Mouse (Mus musculus): ENCODE measurements at regions not wholly inside any gene's neighbourhood (a gene's known extent, or its start where the extent isn't known, plus 50 kb on each side); places are given as distances from the start of the nearest gene placed in this dataset.

GRCm38 (mm10) chr3:148385712-148386111 lies 604.6 kb downstream of the Adgrl2 start:
- intact Hi-C loops (cut with DNase I), result no loop called here
- DNase-seq (ENCODE audit: low spot score in 2 of 2), result no peak

GRCm38 (mm10) chr3:148381057-148381456 lies 609.3 kb downstream of the Adgrl2 start:
- intact Hi-C loops (cut with DNase I), result no loop called here
- DNase-seq (ENCODE audit: low spot score in 2 of 2), result no peak

DNA sequence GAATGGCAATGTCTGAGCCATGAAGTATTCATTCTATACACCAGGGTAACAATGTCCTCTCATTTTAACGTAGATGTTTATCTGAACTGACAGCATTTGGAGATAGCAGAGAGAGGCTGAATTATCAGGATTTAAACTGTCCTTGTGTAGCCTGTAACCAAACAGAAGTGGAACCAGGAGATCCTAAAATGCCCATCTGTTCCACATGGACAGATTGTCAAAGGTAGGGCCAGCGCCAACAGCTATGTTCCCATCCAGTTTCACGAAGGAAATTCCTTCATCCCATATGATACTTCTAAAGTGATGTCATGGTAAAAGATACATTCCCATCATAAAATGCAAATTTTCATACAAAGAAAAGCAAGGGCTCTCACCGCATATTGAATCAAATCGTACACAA lies 627.0 kb downstream of the Adgrl2 start:
- DNase-seq (ENCODE audit: low spot score in 2 of 2), result no peak
- intact Hi-C loops (cut with DNase I), result no loop called here

DNA sequence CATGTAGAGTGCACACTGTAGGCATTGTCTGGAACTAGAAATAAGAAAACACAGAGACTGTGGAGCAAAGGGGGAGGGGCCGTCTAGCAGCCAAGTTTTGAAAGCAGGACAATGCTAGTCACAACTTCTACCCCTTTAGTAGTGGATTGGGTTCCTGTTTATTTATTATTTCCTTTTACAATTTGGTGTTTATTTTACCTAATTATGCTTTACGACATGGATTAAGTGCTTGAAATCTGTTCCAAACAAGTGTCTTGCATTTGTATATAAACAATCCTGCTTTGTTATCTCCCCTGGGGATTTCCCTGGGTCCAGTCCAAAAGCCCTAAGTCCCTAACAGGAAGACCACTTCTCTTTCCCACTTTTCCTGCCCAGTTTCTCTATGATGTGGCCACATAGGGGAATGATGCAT lies 627.9 kb downstream of the Adgrl2 start:
- DNase-seq (ENCODE audit: low spot score in 2 of 2), result no peak
- intact Hi-C loops (cut with DNase I), result no loop called here

- peak; percentile 9 to 17 for DNase-seq (ENCODE audit: low spot score in 2 of 2)
- intact Hi-C loops (cut with DNase I), result no loop called here
Observed at GRCm38 (mm10) chr3:148343633-148344361, 646.6 kb downstream of the Adgrl2 start.

- intact Hi-C loops (cut with DNase I), result no loop called here
- no peak for DNase-seq (ENCODE audit: low spot score in 2 of 2)
Observed at GRCm38 (mm10) chr3:148343256-148343632, 647.1 kb downstream of the Adgrl2 start.

- no peak for DNase-seq (ENCODE audit: low spot score in 2 of 2)
- intact Hi-C loops (cut with DNase I), result no loop called here
Observed at GRCm38 (mm10) chr3:148339258-148339657, 651.1 kb downstream of the Adgrl2 start.

DNA sequence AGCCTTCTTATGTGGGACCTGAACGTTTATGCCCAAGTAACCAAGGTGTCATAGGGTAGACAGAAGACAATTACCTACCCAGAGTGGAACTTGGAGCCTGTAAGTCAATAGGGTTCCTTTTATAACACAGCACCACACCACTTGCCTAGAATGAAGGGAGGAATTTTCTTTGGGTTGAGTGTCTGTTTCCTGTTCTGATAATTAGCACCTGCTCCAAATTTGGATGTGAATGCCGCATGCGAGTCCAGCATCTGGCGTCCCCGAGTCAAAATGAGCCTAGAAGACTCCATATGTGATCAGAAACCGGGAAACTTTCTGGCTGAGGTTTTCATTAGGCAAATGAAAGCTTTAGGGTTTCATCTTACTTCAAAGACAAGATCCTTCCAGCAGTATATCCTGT lies 653.7 kb downstream of the Adgrl2 start:
- DNase-seq (ENCODE audit: low spot score in 2 of 2), result no peak
- intact Hi-C loops (cut with DNase I), result no loop called here

DNA sequence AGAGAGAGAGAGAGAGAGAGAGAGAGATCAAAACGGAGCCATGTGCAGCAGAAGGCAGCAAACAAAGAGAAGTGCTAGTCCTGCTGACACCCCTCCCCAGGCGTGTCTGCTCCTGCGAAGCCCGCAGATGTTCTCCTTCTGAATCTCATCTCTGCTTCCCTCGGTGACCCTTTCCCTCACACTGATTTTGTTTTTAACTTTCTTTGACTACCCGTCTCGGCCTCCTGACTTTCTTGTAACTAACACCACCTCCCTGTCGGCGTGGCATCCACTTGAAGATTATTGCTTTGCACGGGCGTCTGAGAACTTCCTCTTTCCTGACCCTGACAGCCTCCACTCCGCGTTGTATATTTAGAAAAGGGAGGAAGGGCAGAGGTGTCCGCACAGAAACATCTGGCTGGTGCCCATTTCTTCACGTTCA lies 654.3 kb downstream of the Adgrl2 start:
- DNase-seq (ENCODE audit: low spot score in 2 of 2), result no peak
- intact Hi-C loops (cut with DNase I), result no loop called here

GRCm38 (mm10) chr3:148335654-148336053 lies 654.7 kb downstream of the Adgrl2 start:
- DNase-seq (ENCODE audit: low spot score in 2 of 2), result no peak
- intact Hi-C loops (cut with DNase I), result no loop called here

DNA sequence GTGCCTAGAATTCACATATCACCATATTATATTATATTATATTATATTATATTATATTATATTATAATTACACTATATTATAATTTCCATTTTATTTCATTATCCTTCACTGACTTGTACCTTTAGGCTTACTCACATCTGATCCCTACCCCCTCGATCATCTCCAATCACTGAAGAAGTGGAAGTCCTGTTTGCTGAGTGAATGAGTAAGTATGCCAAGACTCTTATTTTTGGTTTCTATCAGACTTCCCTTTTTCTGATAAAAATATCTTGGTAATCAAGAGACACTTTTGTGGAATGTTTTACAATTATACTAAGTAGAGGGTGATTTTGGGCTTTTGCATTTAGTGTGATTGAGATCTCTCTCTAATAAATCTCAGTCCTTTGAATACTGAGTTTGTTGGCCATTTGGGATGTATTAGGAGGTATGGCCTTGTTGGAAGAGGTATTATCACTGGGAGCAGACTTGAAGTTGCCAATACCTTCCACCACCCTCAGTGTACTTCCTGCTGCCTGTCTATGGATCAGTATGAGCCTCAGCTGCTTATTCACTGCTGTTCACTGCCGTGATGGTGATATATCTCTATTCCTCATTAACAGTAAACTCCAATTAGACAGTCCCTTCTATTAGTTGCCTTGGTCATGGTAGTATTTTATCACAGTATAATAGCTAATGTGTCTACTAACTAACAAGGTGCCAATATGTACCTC lies 665.3 kb downstream of the Adgrl2 start:
- intact Hi-C loops (cut with DNase I), result no loop called here

DNA sequence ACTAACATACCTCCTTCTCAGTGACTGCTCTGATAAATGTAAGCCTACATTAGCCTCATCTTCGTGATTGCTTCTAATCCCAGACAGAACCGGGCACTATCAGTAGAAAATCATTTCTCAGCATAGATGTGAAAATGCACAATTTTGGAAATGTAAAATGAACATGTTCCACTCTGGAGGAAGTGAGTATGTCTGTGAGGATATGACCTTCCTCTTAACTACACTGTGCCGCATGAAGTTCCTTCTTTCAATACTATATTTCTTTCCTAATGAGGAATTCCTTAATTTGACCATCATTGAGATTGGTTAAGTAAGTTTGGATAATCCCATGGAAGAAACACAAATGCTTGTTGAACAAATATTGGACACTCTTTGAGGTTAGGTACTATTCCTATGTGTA lies 668.5 kb downstream of the Adgrl2 start:
- intact Hi-C loops (cut with DNase I), result no loop called here
- DNase-seq (ENCODE audit: low spot score in 2 of 2), result no peak

More for the DNA sequence above, 665.3 kb downstream of the Adgrl2 start:
- DNase-seq (ENCODE audit: low spot score in 2 of 2), result no peak

- DNase-seq (ENCODE audit: low spot score in 2 of 2), result no peak
- intact Hi-C loops (cut with DNase I), result no loop called here
Observed at GRCm38 (mm10) chr3:148316198-148316597, 674.2 kb downstream of the Adgrl2 start.

GRCm38 (mm10) chr3:148315286-148315685 lies 675.1 kb downstream of the Adgrl2 start:
- no peak for DNase-seq (ENCODE audit: low spot score in 2 of 2)
- intact Hi-C loops (cut with DNase I), result no loop called here

DNA sequence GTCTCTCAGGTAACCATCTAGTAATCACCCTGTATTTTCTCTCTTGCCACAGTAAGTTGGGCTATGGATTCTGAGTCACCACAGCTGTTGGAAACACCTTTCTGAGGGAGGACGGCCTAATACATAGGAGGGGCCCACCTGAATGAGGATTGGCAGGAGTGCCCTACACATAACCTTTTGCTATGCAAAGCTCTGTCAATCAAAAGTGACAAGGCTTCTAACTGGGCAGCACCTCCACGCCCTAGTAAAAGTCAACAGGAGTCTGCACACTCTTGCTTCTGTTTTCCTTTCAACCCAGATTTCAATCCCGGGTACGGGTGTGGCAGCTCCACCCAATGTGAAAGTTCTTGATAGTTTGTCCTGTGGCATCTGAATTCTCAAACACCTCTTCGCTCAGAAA lies 694.8 kb downstream of the Adgrl2 start:
- no peak for DNase-seq (ENCODE audit: low spot score in 2 of 2)
- intact Hi-C loops (cut with DNase I), result no loop called here

- no peak for DNase-seq (ENCODE audit: low spot score in 2 of 2)
- intact Hi-C loops (cut with DNase I), result no loop called here
Observed at GRCm38 (mm10) chr3:148278978-148279377, 711.4 kb downstream of the Adgrl2 start.

- intact Hi-C loops (cut with DNase I), result no loop called here
- DNase-seq (ENCODE audit: low spot score in 2 of 2), result no peak
Observed at GRCm38 (mm10) chr3:148272159-148272848, 718.1 kb downstream of the Adgrl2 start.

- no peak for DNase-seq (ENCODE audit: low spot score in 2 of 2)
- intact Hi-C loops (cut with DNase I), result no loop called here
Observed at GRCm38 (mm10) chr3:148268812-148269211, 721.5 kb downstream of the Adgrl2 start.

GRCm38 (mm10) chr3:148259211-148259610 lies 731.1 kb downstream of the Adgrl2 start:
- DNase-seq (ENCODE audit: low spot score in 2 of 2), result no peak
- intact Hi-C loops (cut with DNase I), result no loop called here

DNA sequence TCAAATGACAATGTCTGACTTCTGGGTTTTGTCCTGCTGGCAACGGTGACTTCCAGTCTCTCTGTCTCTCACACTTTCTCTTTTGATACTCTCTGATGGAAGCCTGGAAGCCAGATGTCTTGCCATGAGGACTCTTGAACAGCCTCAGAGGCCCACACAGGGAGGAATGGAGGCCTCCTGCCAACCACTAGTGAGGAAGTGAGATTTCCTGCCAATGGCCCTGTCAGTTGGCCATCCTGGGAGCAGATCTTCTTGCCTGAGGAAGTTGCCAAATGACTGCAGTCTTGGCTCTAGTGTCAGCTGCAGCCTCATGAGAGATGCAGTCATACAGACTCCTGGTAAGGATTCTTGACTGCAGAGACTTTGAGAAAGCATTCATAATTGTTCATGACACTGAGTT lies 741.7 kb downstream of the Adgrl2 start:
- intact Hi-C loops (cut with DNase I), result no loop called here
- no peak for DNase-seq (ENCODE audit: low spot score in 2 of 2)

- intact Hi-C loops (cut with DNase I), result no loop called here
- DNase-seq (ENCODE audit: low spot score in 2 of 2), result no peak
Observed at GRCm38 (mm10) chr3:148246786-148247185, 743.6 kb downstream of the Adgrl2 start.

Measured in left cerebral cortex, postnatal 36 days (tissue).